Mouse (Mus musculus): ENCODE data around the gene Tnfaip2.

GRCm38 (mm10) chr12:111441523-111441922 is 746 bp upstream of the Tnfaip2 start:
- TF ChIP-seq EP300 (IDR thresholded peaks at IDR 0.05; ENCODE audit: low read depth): no peak
- no peak for TF ChIP-seq CTCF (IDR thresholded peaks at IDR 0.05; ENCODE audit: low read depth)

All from liver, postnatal 0 days (tissue).